Mouse (Mus musculus): ENCODE data around the gene D1Ertd622e.
"Not testable (repeated sequence)": the region's sequence is repeated elsewhere in the genome, so short reads cannot be mapped to it uniquely, and the experiment has no call there.

The D1Ertd622e gene

DNA sequence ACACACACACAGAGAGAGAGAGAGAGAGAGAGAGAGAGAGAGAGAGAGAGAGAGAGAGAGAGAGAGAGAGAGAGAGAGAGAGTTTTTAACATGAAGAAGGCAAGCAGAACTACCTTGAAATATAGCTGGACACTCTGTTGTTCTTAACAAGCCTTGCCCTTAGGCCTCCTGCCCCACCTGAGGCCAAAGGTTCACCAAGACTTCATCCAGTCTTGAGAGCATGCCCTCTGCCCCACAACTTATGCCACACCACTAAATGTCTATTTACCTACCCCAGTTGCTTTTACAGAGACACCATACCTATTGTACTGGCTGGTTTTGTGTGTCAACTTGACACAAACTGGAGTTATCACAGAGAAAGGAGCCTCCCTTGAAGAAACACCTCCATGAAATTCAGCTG lies 81.2 kb downstream of the D1Ertd622e start:
- DNase-seq (ENCODE audit: low read depth, low spot score), result not testable (repeated sequence)

DNA sequence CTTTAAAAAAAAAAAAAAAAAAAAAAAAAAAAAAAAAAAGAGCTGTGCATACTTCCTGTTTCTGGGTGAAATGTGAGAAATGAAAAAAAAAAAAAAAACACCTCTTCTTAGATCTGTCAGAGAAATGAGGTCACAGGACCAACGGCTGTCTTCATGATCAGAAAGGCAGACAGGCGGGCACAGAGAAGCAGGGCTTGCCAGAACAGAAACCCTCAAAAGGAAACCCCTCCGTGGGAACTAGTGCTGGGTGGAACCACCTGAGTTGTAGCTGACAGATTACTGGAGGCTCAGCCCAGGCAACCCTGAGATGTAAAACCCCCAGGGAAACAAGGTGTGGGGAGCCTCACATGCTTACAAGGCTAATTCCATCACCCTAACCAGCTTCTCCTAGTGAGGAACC lies 81.6 kb downstream of the D1Ertd622e start:
- no peak for DNase-seq (ENCODE audit: low read depth, low spot score)

DNA sequence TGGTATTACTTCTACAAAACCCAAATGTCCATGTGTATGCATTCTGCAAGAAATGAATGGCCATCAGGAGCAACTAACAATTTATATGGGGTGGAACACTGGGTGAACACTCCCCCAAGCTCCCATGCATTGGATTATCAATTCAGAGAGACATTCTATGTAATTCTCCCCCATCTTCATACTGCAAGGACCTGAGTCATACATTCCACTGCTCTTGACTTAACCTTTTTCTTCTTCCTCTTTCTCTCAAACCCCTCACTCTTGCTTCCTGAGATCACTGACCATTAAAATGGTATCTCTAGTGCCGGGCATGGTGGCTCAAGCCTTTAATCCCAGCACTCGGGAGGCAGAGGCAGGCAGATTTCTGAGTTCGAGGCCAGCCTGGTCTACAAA lies 83.9 kb downstream of the D1Ertd622e start:
- DNase-seq (ENCODE audit: low read depth, low spot score), result no peak

DNA sequence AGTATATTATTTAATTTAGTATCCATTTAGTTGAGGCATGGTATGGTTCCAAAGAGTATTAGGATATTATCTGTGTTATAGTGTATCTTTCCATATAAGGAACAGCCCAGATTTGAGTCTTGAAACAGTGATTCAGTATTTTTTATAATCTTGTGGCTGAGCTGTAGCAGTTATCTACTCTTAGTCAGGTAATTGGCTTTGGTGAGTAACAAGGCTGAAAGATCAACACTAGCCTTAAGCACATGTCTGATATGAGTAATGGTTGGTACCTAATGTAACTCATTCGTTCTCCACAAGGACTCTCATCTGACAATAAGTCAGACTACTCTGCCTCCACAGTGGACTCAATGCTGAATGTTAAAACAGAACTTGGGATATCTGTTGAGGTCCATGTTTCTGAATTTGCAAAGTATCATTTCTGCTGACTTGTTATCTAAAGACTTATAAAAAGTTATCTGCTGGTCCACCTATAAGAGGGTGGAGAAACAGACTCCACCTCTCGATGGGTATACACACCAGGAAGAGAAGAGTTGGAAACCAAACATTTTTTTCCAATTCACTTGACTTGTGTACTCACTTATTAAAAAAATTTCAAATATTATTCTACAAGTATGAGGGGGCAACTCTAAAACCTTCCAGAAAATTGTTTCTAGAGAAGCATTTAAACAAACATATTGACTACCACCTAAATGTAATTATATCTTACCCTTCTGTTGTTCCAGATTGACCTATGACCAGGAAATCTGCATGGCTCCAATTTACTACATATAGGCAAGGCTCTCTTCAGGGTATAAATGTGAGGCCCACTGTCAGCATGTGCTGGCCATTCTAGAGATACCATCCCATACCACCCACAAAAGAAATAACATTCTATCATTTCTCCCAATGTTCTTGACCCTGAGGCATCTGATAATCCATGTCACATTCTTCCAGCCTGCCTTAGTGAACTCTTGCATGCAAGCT lies 84.5 kb downstream of the D1Ertd622e start:
- DNase-seq (ENCODE audit: low read depth, low spot score), result no peak

DNA sequence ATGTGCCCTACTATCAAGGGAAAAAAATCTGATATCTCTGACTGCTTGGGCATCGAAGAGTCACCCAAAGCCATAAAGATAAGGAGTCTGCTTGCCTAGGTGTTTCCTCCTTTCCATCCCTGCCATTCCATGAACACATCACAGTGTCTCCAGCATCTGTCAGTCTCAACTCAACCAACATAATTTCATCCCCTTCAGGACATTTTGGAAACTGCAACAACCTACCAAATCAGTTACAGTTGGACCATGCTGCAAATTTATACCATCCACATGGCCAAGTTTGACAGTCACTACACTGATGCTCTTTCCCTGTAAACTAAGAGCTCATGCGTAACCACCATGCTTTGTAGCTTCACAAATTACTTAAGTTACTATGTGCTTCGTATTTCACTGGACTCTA lies 85.3 kb downstream of the D1Ertd622e start:
- DNase-seq (ENCODE audit: low read depth, low spot score), result no peak

DNA sequence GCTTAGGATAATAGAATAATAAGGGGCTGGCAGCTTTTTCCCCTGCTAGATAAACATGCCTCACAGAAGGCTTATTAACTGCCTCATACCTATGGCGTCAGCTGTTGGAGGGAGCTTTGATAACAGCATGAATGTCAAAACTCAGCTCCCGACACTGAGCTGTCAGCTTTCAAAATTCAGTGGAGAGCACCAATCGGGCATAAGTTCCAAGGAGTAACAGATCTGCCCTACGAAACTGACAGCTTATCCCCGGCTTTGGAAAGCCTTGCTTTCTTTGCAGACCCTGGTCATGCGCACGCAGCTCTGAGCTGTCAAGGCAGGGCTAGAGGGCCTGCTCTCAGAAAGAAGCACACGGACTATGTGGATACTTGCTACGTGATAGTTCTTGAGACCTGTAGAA lies 91.1 kb downstream of the D1Ertd622e start:
- DNase-seq (ENCODE audit: low read depth, low spot score), result no peak

DNA sequence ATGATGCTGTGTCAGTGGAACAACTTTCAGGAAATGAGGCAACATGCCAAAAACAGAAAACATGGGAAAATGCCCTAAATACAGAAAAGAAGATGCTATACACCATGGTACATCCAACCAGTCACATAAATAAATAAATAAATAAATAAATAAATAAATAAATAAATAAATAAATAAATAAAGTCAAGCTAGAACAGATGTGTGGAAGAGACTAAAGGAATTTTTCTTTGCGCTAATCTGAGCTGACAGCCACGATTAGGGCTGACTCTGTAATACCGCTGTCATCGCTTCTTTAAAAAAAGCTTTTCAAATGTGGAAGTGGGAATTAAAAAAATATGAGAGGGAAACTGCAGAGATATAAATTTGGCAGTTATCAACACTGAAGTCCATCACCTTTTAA lies 93.9 kb downstream of the D1Ertd622e start:
- no peak for DNase-seq (ENCODE audit: low read depth, low spot score)

DNA sequence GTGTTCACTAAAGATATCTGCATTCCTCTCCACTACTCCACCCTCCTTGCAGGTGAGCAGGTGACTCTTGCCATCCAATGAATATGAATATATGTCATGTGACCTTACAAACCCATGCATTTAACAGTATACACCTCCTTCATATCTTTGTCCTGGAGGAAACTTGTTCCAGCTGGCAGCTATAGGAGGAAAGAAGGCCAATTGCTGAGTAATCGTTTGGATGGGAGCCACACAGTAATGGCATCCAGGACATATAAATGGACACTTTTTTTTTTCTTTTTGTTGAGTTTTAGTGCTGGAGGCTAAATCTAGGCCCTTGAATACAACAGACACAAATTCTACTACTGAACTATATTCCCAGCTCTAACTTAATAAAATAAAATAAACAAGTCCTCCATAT lies 97.2 kb downstream of the D1Ertd622e start:
- DNase-seq (ENCODE audit: low read depth, low spot score), result no peak

DNA sequence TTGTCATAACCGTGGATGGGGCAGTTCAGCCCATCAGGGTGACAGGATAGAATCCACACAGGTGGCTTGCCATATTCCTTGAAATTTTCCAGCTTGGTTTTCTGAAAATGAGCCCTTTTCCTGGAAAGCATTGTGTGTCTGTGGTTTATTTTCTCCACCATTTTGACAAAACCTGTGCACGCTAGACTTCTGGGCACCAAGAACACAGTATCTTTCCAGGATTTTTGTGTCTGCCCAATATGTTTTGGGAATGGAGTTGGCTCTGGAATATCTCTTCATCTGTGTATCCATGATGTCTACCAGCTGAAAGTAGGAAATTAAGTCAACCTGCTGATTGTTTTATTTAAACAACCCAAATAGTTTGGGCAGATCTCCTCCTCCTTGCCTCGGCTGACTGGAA lies 99.0 kb downstream of the D1Ertd622e start:
- no peak for DNase-seq (ENCODE audit: low read depth, low spot score)
